Mouse (Mus musculus) Patski (cell line): ENCODE measurements around the gene Tpra1. TPM values are rescaled to one million over a fixed set of nuclear protein-coding genes. Genes with fewer than 3 reads are reported as not detected.

ENCODE experiments used
- ATAC-seq: fragments of 100-300 bp; one replicate; pipeline ENCODE4 v1.8.0; 2021
- CTCF ChIA-PET: fragments of 350-600 bp; sonication (Branson Sonifier 250); formaldehyde crosslinking; loops from one replicate; lab custom pipeline; 2022; ENCODE audit warnings: inconsistent platforms; lab: Charles Lee
- POLR2A ChIA-PET: fragments of 350-600 bp; sonication (Branson Sonifier 250); formaldehyde crosslinking; loops from one replicate; lab custom pipeline; 2022; ENCODE audit warnings: antibody characterized with exemption, inconsistent platforms; lab: Charles Lee
- DNase-seq: peaks from one replicate; pipeline ENCODE4 v3.0.0-alpha.2; 2011; ENCODE audit warnings: low read depth, low spot score
- H3K27me3 ChIP-seq: fragments of 371-371 bp; one replicate; pipeline ENCODE4 v1.5.1; 2021
- CTCF ChIP-seq: fragments of 100-300 bp; IDR thresholded peaks from one replicate; pipeline ENCODE4 v1.5.1; 2021
- in situ Hi-C: fragments of 300-500 bp; cut with MboI; formaldehyde crosslinking; loops from 3 replicates; pipeline ENCODE4 v1.11.1; 2018; ENCODE audit warnings: low pct_unique_long_range_greater_than_20kb, mixed read lengths
- polyA plus RNA-seq: library from polyadenylated mRNA; unstranded; gene quantifications from one replicate; pipeline ENCODE4 v1.2.3, GENCODE M21; 2021

Gene Tpra1
- polyA plus RNA-seq, 1 experiment from 2014 or later, result 64.5 TPM

DNA sequence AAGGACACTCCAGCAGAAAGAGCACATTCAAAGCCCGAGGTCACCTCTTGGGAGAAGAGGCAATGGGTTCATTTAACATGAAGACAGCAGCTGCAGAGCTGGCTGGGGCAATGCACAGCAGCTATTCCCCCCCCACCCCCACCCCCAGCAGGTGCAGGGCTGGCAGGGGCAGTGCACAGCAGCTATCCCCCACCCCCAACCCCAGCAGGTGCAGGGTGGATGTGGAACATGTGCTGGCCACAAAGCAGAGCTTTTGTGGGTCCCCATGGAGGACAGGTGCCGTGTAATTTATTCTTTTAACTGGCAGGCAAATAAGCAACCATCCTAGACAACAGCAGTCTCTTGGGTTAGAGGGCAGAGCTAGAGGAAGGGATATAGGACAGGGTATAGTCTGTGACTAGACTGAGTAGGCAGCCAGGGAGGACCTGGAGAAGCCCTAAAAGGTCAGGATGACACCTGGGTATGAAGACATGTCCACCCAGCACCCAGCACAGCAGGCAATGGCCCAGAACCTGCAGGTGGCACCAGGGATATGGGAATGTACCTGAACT, 15.6 kb upstream of the Tpra1 start:
- in situ Hi-C loops, result no loop called here
- ChIA-PET CTCF (no interaction called here), POLR2A (interaction anchor here (0.6 kb wide), 1 partner anchor 14 kb away, joined by 3 read pairs; no protein-coding TSS in a partner anchor)
- no peak for DNase-seq
- TF ChIP-seq CTCF, result no peak
- no peak for ATAC-seq
- no peaks in the 10 kb centered on the region for H3K27me3 ChIP-seq

DNA sequence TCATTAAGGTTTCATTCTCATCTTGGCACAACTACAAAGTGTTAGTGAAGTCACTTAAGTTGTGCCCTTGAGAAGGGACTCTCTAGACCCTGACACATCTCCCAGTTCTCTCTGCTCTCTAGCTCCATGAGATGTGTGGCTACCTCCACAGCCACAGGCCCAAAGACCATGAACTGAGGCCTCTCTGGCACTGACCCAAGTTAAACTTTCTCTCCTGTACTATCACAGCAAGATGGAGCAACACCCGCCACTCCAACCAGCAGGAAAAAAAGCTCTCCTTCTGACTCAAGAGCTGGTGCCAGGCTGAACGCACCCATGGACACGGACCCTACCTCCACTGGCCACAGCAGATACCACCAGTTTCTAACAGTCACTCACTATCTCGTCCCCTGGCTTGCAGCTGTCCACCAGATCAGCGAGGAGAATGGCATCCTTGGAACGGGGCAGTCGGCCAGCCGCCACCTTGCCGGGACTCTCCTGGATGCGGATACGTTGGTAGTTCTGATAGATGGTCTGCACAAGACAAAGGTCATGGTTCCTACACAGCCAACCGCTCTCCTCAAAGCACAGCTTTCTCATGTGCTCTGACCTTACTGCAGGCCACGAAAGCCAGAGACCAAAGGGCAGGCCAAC, 12.5 kb upstream of the Tpra1 start:
- POLR2A ChIA-PET, result no interaction called here
- CTCF ChIA-PET, result interaction anchor here (1.0 to 1.2 kb wide), 2 partner anchors 10 to 31 kb away, joined by 4 read pairs; no protein-coding TSS in a partner anchor
- no peak for TF ChIP-seq CTCF
- ATAC-seq (no peak), DNase-seq (no peak)
- in situ Hi-C loops, result no loop called here
- no peaks in the 10 kb centered on the region for H3K27me3 ChIP-seq

DNA sequence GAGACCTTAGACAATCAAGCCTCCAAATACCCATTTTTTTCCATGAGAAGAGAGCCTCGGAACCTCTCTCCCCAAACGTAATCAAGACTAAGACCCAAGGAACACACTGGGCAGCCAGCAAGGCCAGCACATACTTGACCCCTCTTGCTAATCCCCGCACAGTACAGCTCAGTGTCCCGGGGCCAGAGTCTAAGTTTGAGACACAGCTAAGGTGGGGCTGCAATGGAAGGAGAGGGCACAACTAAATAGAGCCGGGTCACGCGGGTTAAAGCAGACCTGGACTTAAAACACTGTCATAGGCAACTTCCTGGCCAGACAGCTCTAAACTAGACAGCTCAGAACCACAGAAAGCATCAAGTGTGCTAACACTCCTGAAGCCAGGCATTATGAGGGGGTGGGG, 11.2 kb upstream of the Tpra1 start:
- CTCF ChIA-PET, result no interaction called here
- H3K27me3 ChIP-seq, result no peaks in the 10 kb centered on the region
- TF ChIP-seq CTCF, result no peak
- ATAC-seq (no peak), DNase-seq (no peak)
- in situ Hi-C loops, result no loop called here
- POLR2A ChIA-PET, result no interaction called here

DNA sequence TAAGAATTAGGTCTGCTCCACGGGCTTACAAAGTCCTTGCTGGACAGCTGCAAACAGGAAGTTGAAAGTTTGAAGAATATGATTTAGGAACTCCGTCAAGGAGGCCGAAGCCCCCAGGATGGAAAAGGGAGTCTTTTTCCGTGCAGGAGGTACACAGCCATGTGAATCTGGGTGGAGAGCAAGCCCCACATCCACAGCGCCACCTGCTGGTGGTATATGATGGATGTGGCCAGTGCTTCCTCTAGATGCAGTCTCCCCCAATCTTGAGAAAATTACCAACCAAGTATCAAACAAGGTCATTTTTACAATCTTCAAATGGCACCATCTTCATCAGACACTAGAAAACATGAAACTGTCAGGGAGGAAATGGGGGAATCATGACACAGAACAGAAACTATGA, 8.5 kb upstream of the Tpra1 start:
- H3K27me3 ChIP-seq, result no peaks in the 10 kb centered on the region
- no peak for ATAC-seq
- CTCF ChIA-PET, result interaction anchor here (0.7 to 1.7 kb wide), 4 partner anchors 10 to 38 kb away, joined by 3 to 5 read pairs (median 3); no protein-coding TSS in a partner anchor
- POLR2A ChIA-PET, result no interaction called here
- in situ Hi-C loops, result no loop called here
- DNase-seq, result no peak
- TF ChIP-seq CTCF, result no peak

DNA sequence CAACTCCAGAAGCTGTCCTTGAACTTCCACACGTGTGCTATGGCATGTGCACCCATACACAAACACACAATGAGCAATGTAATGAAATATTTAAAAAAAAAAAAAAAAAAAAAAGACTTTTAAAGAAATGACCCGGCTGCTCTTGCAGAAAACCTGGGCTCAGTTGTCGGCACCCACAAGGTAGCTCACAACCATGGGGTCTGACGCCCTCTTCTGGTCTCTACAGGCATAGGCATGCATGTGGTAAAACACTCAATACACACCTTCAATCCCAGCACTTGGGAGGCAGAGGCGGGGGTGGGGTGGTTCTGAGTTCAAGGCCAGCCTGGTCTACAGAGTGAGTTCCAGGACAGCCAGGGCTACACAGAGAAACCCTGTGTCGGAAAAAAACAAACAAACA, 6.1 kb upstream of the Tpra1 start:
- ATAC-seq (no peak), DNase-seq (no peak)
- H3K27me3 ChIP-seq, result no peaks in the 10 kb centered on the region
- TF ChIP-seq CTCF, result no peak
- in situ Hi-C loops, result no loop called here
- POLR2A ChIA-PET, result no interaction called here
- CTCF ChIA-PET, result no interaction called here

DNA sequence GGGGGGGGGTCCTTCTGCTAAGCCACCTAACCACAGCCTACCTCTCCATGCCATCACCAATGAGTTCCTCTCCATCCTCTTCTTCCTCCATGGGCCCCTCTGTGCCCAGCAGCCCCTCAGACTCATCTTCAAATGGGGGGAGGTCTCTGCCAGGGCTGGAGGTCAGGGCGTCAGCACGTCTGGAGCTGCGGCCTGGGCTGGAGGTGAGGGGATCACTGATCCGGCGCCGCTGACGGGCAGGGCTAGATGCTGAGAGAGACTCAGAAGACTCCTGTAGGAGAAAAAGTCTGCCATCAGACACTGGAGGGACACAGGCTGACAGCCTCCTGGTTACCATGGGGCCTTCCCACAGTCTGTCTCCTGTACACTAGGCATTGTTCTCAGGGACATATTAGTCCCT, 4.8 kb upstream of the Tpra1 start:
- no peaks in the 10 kb centered on the region for H3K27me3 ChIP-seq
- no peak for ATAC-seq
- in situ Hi-C loops, result no loop called here
- POLR2A ChIA-PET, result no interaction called here
- no peak for TF ChIP-seq CTCF
- CTCF ChIA-PET, result no interaction called here
- no peak for DNase-seq

DNA sequence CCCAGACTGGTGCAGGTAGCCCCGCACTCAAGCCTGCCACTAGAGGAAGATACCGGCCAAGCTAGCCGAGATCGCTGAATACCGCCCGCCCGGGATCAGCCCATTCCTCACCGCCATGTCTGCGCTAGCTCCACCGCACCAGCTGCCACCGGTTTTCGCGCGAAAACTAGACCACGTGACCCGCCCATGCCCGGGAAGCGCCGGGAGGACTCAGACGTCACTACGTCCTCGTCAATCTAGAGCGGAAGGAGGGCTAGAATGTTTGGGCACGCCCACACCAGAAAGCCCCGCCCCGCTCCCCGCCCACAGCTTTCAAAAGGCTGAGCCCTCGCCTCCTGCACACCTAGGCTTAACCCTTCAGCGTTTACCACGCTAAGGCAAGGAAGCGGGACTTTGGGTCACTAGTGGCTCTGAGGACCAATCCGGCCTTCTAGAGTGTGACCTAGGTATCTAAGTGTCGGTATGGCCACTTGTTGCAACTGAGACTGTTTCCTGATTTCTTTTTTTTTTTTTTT, 3.5 kb upstream of the Tpra1 start, which contains the start of gene Mcm2:
Gene Mcm2, minus strand, starts transcription at position 247 of the 515 bp plus-strand sequence.
- ChIA-PET POLR2A (no interaction called here), CTCF (no interaction called here)
- ATAC-seq (peak; percentile 51), DNase-seq (peak; percentile 60)
- no peak for TF ChIP-seq CTCF
- no peaks in the 10 kb centered on the region for H3K27me3 ChIP-seq
- in situ Hi-C loops, result no loop called here

DNA sequence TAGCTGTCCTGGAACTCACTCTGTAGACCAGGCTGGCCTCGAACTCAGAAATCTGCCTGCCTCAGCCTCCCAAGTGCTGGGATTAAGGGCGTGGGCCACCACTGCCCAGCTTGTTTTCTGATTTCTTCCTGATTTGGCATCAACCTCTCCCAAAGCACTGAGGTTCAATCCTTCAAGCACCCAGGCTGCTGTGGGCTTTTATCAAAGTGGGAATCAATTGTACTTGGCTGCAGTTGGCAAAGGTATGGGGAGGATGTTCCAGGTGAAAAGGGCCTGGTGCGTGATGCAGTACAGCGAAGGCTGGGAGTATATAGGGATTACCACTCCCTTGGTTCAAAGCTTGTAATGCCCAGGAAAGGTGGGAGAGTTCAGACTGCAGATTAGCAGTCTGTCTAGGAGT, 3.0 kb upstream of the Tpra1 start:
- H3K27me3 ChIP-seq, result no peaks in the 10 kb centered on the region
- no peak for ATAC-seq
- no peak for TF ChIP-seq CTCF
- DNase-seq, result no peak
- ChIA-PET CTCF (no interaction called here), POLR2A (no interaction called here)
- in situ Hi-C loops, result no loop called here

DNA sequence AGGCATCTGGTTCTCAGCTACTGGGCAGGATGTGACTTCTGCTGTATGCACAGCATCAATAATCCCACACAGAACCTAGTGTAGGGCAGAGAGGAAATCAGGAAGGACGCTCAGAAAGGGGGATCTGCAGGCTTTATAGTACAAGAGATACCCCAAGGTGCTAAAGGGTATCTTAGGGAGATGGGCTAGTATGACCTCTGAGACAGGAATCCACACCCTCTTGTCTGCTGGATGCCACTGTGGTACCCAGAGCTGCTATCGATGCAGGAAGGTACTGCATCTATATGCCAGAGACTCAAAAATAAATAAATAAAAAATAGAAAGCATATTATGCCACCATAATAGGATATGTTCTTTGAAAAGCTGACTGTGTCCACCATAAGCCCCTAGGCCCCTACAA, 2.4 kb upstream of the Tpra1 start:
- ATAC-seq (no peak), DNase-seq (no peak)
- ChIA-PET POLR2A (interaction anchor here (0.7 kb wide), 1 partner anchor 12 kb away, joined by 3 read pairs; no protein-coding TSS in a partner anchor), CTCF (no interaction called here)
- TF ChIP-seq CTCF, result no peak
- in situ Hi-C loops, result no loop called here
- no peaks in the 10 kb centered on the region for H3K27me3 ChIP-seq

DNA sequence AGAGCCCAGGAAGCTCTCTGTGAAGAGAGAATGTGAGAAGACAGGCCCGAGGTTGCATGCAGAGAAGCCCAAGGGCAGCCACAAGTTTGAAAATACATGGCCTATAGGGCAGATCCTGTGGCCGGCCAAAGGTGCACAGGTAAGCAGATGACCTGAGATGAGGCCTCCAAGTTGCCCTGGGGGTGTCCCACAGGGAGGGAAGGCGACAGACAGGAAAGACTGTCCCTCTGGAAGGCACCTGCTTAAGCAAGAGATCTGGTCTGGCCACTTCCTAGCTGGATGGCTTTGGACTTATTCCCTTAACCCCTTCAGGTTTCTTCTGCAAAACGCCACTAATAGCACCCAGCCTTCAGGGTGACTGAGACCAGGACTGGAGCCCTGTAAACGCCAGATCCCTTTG, 580 bp upstream of the Tpra1 start:
- H3K27me3 ChIP-seq, result no peaks in the 10 kb centered on the region
- ChIA-PET POLR2A (no interaction called here), CTCF (interaction anchor here (1.1 to 2.3 kb wide), 3 partner anchors 14 to 730 kb away, joined by 3 to 6 read pairs (median 3); no protein-coding TSS in a partner anchor)
- in situ Hi-C loops, result no loop called here
- DNase-seq, result no peak
- ATAC-seq, result peak; percentile 2
- TF ChIP-seq CTCF, result no peak

DNA sequence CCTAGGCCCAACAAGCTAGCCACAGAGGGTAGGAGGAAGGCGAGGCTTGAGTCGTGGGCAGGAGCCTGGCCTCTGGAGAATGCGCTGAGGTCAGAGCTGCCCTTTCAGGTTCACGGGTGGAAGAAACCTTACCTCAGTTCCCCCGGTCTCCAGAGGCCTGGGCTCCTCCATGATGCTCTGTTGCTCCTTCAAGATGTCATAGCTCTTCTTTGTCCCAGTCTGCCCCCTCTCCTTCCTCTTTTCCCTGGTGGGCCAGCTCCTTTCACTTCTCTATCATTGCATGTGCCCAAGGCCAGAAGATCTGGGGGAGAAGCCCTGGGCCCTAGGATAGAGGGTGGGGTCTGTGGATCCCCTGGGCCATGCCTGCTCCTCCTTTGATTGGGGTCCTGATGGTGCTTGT, 1.7 kb downstream of the Tpra1 start:
- CTCF ChIA-PET, result interaction anchor here (0.9 to 1.3 kb wide), 6 partner anchors 9 to 23 kb away, joined by 3 to 7 read pairs (median 3); no protein-coding TSS in a partner anchor
- H3K27me3 ChIP-seq, result no peaks in the 10 kb centered on the region
- no peak for TF ChIP-seq CTCF
- DNase-seq (no peak), ATAC-seq (no peak)
- in situ Hi-C loops, result no loop called here
- POLR2A ChIA-PET, result interaction anchor here (1.3 kb wide), 1 partner anchor 12 kb away, joined by 5 read pairs; no protein-coding TSS in a partner anchor
